Mouse (Mus musculus): ENCODE measurements around the gene Scml4.

DNA sequence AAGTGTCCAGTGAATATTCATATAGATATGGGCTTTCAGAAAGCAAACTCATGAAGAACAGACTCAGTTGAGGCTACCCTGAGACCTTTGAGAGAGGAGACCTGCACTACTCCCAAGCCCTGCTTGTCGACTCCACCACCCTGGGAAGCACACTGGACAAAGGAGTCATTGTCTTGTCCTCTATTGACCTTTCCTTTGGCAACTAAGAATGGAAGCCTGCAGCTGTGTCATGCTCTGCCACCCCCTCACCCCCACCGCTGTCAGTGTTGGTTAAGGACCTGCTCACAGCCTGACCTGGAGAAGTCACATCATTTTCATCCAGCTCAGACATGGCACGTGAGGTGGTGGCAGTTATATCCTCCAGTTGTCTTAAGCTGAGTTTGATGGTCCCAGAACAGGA is 34.1 kb downstream of the Scml4 start:
- TF ChIP-seq GATA1 (IDR thresholded peaks at IDR 0.05; ENCODE audit: low read length) (no peak), TAL1 (IDR thresholded peaks at IDR 0.05; ENCODE audit: low read length) (no peak)

All from erythroblast, embryonic 14.5 days (primary cell).